Mouse (Mus musculus): ENCODE measurements around the gene Aym1. TPM values are rescaled to one million over a fixed set of nuclear protein-coding genes. Genes with fewer than 3 reads are reported as not detected.
A peak's percentile ranks its signal among the peaks of the same experiment; 100 is the strongest.
"Not testable (repeated sequence)": the region's sequence is repeated elsewhere in the genome, so short reads cannot be mapped to it uniquely, and the experiment has no call there.

Gene Aym1
- total RNA-seq (2021): not detected in 2 replicates
- long read RNA-seq: 0 reads

DNA sequence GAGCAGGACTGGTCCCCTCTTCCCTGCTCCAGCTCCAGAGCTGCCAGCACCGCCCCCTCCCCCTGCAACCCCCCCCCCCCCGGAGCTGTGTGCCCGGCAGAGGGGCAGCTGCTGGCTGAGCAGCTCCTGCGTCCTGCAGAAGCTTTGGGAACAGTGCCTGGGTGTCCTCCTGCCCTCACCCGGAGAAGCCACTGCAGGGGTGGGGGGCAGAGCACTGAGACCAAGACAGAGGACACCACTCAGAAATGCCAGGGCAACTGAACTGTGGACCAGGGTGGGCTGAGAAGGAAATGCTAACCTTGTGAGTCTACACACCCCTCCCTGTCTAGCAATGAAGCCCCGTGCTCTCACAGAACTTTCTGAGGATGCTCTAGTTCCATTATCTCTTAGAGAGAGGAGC is at the start of gene Aym1:
TSS of gene Aym1 (plus strand) at position 109 of the 400 bp plus-strand sequence.
- DNase-seq: no peak

- DNase-seq: no peak
Observed at GRCm38 (mm10) chr5:113309491-113310376, 47.4 kb upstream of the Aym1 start.

DNA sequence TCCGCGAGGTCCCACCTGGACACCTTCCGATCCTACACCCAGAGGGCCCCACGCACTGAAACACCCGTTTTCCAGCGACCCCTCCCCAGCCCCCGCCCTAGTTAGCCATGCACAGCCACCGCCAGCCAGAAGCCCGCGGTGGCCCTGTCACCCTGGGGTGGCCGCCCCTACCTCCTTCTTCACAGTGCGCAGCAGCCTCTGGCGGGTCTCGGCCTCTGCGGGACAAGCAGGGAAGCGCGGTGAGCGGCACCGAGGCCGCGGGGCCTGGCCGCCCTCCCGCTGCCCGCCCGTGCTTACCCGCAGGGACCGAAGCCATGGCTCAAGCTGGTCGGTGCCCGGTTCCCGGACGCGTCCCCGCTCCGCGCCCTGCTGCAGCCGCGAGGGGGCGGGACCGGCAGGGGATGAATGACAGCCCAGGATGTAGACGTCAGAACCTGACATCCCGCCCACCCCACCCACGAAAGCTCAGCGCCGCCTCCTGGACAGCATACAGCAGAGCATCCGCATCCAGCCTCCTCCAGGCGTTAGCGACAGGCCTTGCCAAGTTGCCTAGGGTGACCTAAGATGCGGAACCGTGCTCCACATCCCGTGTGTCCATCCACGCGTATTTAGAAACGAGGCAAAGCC is 46.6 kb upstream of the Aym1 start, which contains the start of gene Sgsm1:
TSS of gene Sgsm1 (minus strand) at position 410 of the 627 bp plus-strand sequence.
- DNase-seq: peak; percentile 73

- DNase-seq: peak; percentile 57
Observed at GRCm38 (mm10) chr5:113313998-113314397, 43.1 kb upstream of the Aym1 start.

DNA sequence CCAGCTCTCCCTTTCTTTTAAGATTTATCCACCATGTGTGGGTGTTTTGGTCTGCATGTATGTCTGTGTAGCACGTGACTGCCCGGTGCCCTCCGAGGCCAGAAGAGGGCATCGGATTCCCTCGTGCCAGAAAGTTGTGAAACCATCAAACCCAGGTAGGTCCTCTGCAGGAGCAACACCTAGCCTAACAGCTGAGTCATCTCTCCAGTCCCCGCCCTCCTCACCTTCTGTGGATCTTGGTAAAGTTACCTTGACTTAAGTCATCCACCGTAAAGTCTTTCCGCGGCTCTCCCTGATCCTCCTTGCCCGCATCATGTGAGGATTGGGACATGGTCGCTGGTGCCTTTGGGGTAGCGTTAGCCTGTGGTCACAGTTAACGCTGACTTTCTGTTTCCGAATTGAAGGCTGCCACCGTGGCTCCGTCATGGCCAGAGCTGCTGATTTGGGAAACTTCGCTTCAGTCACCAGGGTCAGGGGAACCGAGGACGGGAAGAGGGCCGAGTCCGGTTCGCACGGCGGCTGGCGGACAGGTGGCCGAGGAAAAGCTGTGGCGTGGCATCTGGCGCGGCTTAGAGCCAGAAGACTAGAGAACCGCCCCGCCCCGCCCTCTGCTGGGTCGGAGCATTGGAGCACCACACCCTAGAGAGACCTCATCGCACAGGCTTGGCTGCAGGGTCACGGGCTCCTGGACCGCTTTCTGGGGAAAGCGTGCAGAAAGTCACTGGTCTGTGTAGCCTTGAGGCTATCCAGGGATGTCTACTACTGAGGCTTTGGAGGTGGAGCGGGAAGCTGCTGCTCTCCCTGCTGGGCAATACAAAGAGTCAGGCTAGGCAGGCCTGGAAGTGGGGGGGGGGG is 33.1 kb upstream of the Aym1 start:
- no peak for DNase-seq

DNA sequence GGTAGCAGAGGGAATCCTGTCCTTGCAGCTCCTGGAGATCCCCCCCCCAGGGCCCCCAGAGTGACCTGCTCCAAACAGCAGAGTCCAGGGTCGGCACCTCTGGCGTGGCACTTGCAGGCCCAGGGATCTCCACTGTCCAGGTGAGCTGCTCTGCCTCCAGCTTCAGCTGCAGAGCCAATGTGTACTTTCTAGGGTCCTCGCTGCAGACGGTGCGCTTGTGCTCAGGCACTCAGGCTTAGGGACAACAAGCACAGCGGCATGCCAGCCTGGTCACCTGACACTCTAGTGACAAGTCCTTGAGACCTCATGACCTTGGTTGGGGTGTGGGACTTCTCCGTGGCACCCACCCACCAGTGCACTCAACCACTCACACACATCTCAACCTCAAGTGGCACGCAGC is 27.6 kb upstream of the Aym1 start:
- no peak for DNase-seq

- DNase-seq: no peak
Observed at GRCm38 (mm10) chr5:113330202-113330601, 26.9 kb upstream of the Aym1 start.

GRCm38 (mm10) chr5:113332239-113332638 is 24.9 kb upstream of the Aym1 start:
- DNase-seq: no peak

- no peak for DNase-seq
Observed at GRCm38 (mm10) chr5:113332899-113333298, 24.2 kb upstream of the Aym1 start.

DNA sequence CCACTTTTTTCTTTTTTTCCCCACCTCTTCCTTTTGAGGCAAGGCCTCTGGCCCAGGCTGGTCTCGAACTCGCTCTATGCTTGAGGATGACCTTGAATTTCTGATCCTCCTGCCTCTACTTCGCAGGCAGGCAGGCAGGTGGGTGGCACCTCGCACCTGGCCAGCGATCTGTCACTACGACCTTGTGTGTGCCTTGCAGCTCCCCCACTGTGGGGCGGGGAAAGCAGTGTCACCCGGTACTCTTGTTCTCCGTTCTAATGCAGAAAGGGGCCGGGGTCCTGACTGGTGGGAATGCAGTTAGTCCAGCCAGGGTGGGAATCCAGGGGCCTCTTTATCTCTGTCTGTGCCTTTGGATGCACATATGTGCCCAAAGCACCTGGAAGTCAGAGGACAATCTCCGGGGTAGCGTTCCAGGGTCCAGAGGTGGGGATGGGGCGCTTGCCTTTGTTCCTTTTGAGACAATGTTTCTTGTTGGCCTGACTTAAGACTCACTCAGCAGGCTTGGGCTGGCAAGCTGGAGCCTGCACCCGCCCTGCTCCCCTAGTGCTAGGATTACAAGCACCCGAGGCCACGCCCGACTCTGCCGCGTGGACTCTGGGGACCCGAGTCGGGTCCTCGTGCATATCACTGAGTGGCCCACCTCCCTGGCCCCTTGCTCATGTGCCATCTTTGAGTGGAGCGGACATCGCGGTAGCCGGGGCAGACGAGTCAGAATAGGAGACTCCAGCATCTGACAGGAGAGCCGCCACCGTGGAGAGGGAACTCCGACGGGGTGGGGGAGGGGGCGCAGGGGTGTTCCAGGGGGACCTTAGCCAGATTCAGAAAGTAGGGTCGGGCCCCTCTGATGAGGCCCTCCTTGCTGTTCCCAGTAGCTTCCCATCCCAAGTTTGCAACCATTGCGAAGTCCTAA is 22.2 kb upstream of the Aym1 start:
- DNase-seq: no peak

DNA sequence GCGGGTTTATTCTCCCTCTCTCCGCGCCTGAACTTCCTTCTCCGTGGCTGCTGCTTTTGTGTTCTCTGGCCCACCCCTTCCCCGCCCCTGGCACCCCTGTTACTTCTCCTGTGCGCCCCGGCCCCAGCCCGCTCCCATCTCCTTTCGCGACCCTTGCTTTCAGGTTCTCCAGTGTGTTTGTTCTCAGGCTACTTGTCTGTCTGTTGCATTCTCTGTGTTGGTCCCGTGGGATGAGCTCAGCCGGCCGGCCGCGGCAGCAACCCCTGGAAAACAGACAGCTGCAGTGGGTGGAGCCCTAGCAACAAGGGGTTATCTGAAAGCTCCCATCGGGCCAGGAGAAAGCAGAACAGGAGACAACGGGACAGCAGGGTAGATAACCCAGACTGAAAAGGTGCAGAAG is 21.4 kb upstream of the Aym1 start:
- DNase-seq: no peak

DNA sequence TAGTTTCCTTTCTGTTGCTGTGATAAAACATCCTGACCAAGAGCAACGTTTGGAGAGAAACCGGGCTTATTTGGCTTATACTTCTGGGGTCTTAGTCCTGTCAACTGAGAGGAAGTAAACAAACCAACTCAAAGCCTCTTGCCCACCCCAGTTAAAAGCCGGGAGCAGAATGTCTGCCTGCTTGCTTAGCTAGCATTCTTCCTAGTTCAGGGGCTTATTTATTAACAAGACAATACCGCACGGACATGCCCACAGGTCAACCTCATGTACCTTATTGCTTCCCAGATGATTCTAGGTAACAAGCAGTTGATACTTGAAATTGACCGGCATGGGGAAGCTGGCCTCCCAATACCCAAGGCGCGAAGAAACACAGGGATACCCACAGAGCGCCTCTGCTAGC is 20.8 kb upstream of the Aym1 start:
- no peak for DNase-seq

DNA sequence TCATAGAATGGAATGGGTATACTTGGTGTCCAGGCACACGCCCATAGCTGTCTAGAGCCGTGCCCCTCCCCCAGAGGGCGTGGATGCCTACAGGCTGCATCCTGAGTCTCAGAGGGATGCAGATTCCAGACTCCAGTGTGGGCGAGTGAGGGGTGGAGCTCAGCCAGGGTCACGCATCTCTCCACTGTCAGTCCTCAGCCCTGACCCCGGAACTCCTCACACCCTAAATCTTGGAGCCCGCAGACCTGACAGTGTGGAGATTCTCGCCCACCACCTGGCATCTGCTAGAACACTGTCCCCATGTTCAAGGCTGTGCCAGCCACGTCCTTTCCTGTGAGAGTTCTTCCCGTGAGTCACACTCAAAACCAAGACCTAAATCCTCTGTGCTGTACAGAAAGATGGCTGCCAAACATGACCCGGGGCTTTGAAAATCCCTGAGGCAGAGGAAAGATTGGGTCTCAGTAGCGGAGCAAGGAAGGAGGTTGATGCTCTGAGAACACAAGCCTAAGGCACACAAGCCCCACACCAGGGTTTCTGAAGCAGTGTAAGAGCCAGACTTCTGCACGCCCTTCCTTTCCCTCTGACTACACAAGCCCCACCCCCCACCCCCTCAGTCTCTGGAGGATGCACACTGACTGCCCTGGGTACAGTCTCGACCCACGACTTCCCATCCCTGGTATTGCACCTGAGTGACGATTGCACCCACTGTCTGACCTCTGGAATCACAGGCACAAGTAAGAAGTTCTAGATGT is 12.3 kb upstream of the Aym1 start:
- no peak for DNase-seq

DNA sequence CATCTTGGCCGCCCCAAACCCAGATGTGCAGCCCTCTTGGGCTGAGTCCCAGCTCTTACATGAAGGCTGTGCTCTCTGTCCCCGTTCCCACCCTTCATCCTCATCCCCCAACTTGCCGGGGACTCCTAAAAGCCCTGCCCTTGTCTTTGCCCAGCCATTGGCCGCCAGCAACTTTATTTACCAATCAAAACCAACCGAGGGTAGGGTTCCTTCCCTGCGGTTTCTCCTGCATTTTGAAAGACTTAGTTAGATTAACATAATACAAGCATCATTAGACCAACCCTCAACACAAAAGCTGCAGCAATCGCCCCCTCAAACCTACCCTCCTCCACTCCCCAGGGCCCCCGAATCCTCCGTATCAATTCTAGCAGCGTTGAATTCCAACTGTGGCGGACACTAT is 11.3 kb upstream of the Aym1 start:
- DNase-seq: no peak

- not testable (repeated sequence) for DNase-seq
Observed at GRCm38 (mm10) chr5:113346651-113347050, 10.4 kb upstream of the Aym1 start.

DNA sequence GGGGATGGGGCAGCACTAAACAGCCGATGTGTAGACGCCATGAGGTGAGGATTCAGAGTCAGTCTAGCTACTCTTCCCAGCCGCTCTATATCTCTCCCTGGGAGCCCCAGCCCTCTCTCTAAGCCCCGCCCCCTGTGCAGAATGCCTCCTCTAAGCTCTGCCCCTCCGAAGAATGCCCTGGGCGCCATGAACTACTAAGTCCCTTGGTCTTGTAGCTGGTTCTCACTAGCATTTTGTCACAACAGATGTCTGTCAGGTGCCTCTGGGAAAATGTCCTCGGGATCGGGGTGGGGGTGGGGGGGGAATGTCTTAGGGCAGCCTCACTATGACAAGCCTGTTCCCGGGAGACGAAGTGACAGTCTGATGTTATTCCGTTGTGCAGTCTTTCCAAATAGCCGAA is 9.5 kb upstream of the Aym1 start:
- DNase-seq: no peak

- DNase-seq: no peak
Observed at GRCm38 (mm10) chr5:113348597-113348996, 8.5 kb upstream of the Aym1 start.

DNA sequence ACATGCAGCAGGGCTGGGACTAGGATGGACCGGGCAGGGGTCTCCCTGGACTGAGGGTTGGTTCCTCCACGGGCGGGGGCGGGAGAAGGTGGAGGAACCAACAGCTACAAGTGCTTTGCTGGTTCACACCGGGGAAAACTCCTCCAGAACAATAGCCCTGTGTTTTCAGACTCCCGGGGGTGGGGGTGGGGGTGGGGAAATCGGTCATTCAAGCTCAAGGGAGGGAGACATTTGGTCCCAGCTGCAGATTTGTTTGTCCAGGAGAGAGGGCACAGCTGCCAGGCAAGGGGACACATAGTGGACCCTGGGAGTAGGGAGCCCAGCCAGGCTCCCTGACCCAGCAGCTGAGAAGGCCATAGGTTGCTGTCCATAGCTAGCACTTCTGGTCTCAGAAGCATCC is 7.9 kb upstream of the Aym1 start:
- no peak for DNase-seq

- no peak for DNase-seq
Observed at GRCm38 (mm10) chr5:113349810-113350209, 7.3 kb upstream of the Aym1 start.

DNA sequence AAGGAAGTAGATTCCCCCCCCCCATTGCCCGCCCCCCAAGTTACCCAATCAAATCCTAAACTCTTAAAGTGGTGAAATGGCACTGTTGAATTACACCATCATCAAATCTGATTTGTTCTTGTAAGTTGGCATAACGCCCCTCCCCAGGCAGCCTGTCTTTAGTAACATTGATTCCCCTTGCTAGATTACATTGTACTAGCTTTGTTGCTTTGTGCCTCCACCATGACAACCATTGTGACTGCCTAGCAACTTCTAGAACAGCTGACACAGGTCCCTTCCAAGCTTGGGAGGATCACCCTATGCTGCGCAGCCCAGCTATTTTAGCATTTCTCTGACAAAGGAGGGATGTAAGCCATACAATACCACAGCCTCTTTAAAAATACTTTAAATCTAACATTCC is 5.3 kb upstream of the Aym1 start:
- no peak for DNase-seq

DNA sequence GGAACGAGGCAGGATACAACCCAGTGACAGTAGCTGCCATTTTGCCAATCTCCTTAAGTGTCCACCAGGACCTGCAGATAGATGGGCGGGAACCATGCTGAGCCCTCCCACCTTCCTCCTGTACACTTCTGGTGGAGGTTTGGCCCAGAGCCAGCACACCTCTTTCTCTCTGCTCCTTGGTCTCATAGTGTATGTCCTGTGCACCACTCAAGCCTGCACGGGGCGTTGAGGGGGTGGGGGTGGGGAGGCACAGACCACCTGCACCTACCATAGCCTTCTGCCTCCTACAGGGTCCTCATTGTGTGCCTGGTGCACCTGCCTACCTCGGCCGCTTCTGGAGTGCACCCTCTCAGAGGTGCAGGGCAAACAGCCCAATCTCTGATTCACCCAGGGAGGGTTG is 4.5 kb upstream of the Aym1 start:
- no peak for DNase-seq

Data from adrenal gland, postnatal 25 days (tissue).